Mouse (Mus musculus): Measurements from ENCODE around the gene Pdzd2. TPM values are rescaled to one million over a fixed set of nuclear protein-coding genes. Genes with fewer than 3 reads are reported as not detected.

The Pdzd2 gene
- total RNA-seq, 1 experiment from 2014 or later = 0.15 TPM

- ATAC-seq (replicated peaks in 1 of 2; ENCODE audit: insufficient read depth in 1 of 2, low FRiP score in 2 of 2, low TSS enrichment in 1 of 2, low read depth in 1 of 2, poor library complexity in 2 of 2, severe bottlenecking in 2 of 2) = no peak
Measured at GRCm38 (mm10) chr15:12543686-12544325, 195.9 kb downstream of the Pdzd2 start.

GRCm38 (mm10) chr15:12542316-12542715, 197.4 kb downstream of the Pdzd2 start:
- no peak for ATAC-seq (replicated peaks in 1 of 2; ENCODE audit: insufficient read depth in 1 of 2, low FRiP score in 2 of 2, low TSS enrichment in 1 of 2, low read depth in 1 of 2, poor library complexity in 2 of 2, severe bottlenecking in 2 of 2)

- no peak for ATAC-seq (replicated peaks in 1 of 2; ENCODE audit: insufficient read depth in 1 of 2, low FRiP score in 2 of 2, low TSS enrichment in 1 of 2, low read depth in 1 of 2, poor library complexity in 2 of 2, severe bottlenecking in 2 of 2)
Measured at GRCm38 (mm10) chr15:12539618-12540302, 200.0 kb downstream of the Pdzd2 start.

- no peak for ATAC-seq (replicated peaks in 1 of 2; ENCODE audit: insufficient read depth in 1 of 2, low FRiP score in 2 of 2, low TSS enrichment in 1 of 2, low read depth in 1 of 2, poor library complexity in 2 of 2, severe bottlenecking in 2 of 2)
Measured at GRCm38 (mm10) chr15:12533254-12533653, 206.5 kb downstream of the Pdzd2 start.

GRCm38 (mm10) chr15:12532568-12532967, 207.2 kb downstream of the Pdzd2 start:
- ATAC-seq (replicated peaks in 1 of 2; ENCODE audit: insufficient read depth in 1 of 2, low FRiP score in 2 of 2, low TSS enrichment in 1 of 2, low read depth in 1 of 2, poor library complexity in 2 of 2, severe bottlenecking in 2 of 2) = no peak

- ATAC-seq (replicated peaks in 1 of 2; ENCODE audit: insufficient read depth in 1 of 2, low FRiP score in 2 of 2, low TSS enrichment in 1 of 2, low read depth in 1 of 2, poor library complexity in 2 of 2, severe bottlenecking in 2 of 2) = no peak
Measured at GRCm38 (mm10) chr15:12522810-12523209, 216.9 kb downstream of the Pdzd2 start.

- ATAC-seq (replicated peaks in 1 of 2; ENCODE audit: insufficient read depth in 1 of 2, low FRiP score in 2 of 2, low TSS enrichment in 1 of 2, low read depth in 1 of 2, poor library complexity in 2 of 2, severe bottlenecking in 2 of 2) = no peak
Measured at GRCm38 (mm10) chr15:12520292-12520691, 219.4 kb downstream of the Pdzd2 start.

GRCm38 (mm10) chr15:12518370-12518973, 221.3 kb downstream of the Pdzd2 start:
- ATAC-seq (replicated peaks in 1 of 2; ENCODE audit: insufficient read depth in 1 of 2, low FRiP score in 2 of 2, low TSS enrichment in 1 of 2, low read depth in 1 of 2, poor library complexity in 2 of 2, severe bottlenecking in 2 of 2) = no peak

- no peak for ATAC-seq (replicated peaks in 1 of 2; ENCODE audit: insufficient read depth in 1 of 2, low FRiP score in 2 of 2, low TSS enrichment in 1 of 2, low read depth in 1 of 2, poor library complexity in 2 of 2, severe bottlenecking in 2 of 2)
Measured at GRCm38 (mm10) chr15:12517314-12517813, 222.4 kb downstream of the Pdzd2 start.

- ATAC-seq (replicated peaks in 1 of 2; ENCODE audit: insufficient read depth in 1 of 2, low FRiP score in 2 of 2, low TSS enrichment in 1 of 2, low read depth in 1 of 2, poor library complexity in 2 of 2, severe bottlenecking in 2 of 2) = no peak
Measured at GRCm38 (mm10) chr15:12515272-12515844, 224.4 kb downstream of the Pdzd2 start.

GRCm38 (mm10) chr15:12513526-12513925, 226.2 kb downstream of the Pdzd2 start:
- no peak for ATAC-seq (replicated peaks in 1 of 2; ENCODE audit: insufficient read depth in 1 of 2, low FRiP score in 2 of 2, low TSS enrichment in 1 of 2, low read depth in 1 of 2, poor library complexity in 2 of 2, severe bottlenecking in 2 of 2)

- ATAC-seq (replicated peaks in 1 of 2; ENCODE audit: insufficient read depth in 1 of 2, low FRiP score in 2 of 2, low TSS enrichment in 1 of 2, low read depth in 1 of 2, poor library complexity in 2 of 2, severe bottlenecking in 2 of 2) = peak; percentile 46 to 77
Measured at GRCm38 (mm10) chr15:12508765-12509377, 230.9 kb downstream of the Pdzd2 start.

GRCm38 (mm10) chr15:12507523-12507922, 232.2 kb downstream of the Pdzd2 start:
- ATAC-seq (replicated peaks in 1 of 2; ENCODE audit: insufficient read depth in 1 of 2, low FRiP score in 2 of 2, low TSS enrichment in 1 of 2, low read depth in 1 of 2, poor library complexity in 2 of 2, severe bottlenecking in 2 of 2) = no peak

- no peak for ATAC-seq (replicated peaks in 1 of 2; ENCODE audit: insufficient read depth in 1 of 2, low FRiP score in 2 of 2, low TSS enrichment in 1 of 2, low read depth in 1 of 2, poor library complexity in 2 of 2, severe bottlenecking in 2 of 2)
Measured at GRCm38 (mm10) chr15:12506514-12506913, 233.2 kb downstream of the Pdzd2 start.

GRCm38 (mm10) chr15:12506085-12506484, 233.6 kb downstream of the Pdzd2 start:
- no peak for ATAC-seq (replicated peaks in 1 of 2; ENCODE audit: insufficient read depth in 1 of 2, low FRiP score in 2 of 2, low TSS enrichment in 1 of 2, low read depth in 1 of 2, poor library complexity in 2 of 2, severe bottlenecking in 2 of 2)

- no peak for ATAC-seq (replicated peaks in 1 of 2; ENCODE audit: insufficient read depth in 1 of 2, low FRiP score in 2 of 2, low TSS enrichment in 1 of 2, low read depth in 1 of 2, poor library complexity in 2 of 2, severe bottlenecking in 2 of 2)
Measured at GRCm38 (mm10) chr15:12505556-12505955, 234.2 kb downstream of the Pdzd2 start.

- ATAC-seq (replicated peaks in 1 of 2; ENCODE audit: insufficient read depth in 1 of 2, low FRiP score in 2 of 2, low TSS enrichment in 1 of 2, low read depth in 1 of 2, poor library complexity in 2 of 2, severe bottlenecking in 2 of 2) = no peak
Measured at GRCm38 (mm10) chr15:12503907-12504306, 235.8 kb downstream of the Pdzd2 start.

All from hematopoietic stem cell, adult 5-6 weeks (primary cell).